Mouse (Mus musculus): ENCODE measurements around the gene Kdm4b.

- no peak for TF ChIP-seq CTCF (IDR thresholded peaks at IDR 0.05 in 2 of 3, conservative IDR thresholded peaks at IDR 0.05 in 1 of 3; ENCODE audit: control insufficient read depth in 1 of 3, insufficient read depth in 1 of 3, low read depth in 2 of 3, low read length in 3 of 3, poor library complexity in 1 of 3, severe bottlenecking in 1 of 3)
- TF ChIP-seq MAFK (IDR thresholded peaks at IDR 0.05; ENCODE audit: borderline replicate concordance, low read depth, low read length) = no peak
- TF ChIP-seq EP300 (IDR thresholded peaks at IDR 0.05; ENCODE audit: low read depth in 1 of 2, low read length in 2 of 2) = no peak
- TF ChIP-seq UBTF (IDR thresholded peaks at IDR 0.05; ENCODE audit: borderline replicate concordance, insufficient read depth, low read depth, low read length) = no peak
- no peak for TF ChIP-seq TCF12 (IDR thresholded peaks at IDR 0.05; ENCODE audit: low read depth, low read length)
- no peak for TF ChIP-seq POLR2A (IDR thresholded peaks at IDR 0.05; ENCODE audit: control insufficient read depth in 1 of 2, insufficient read depth in 1 of 2, low read depth in 1 of 2, low read length in 2 of 2, poor library complexity in 1 of 2)
- TF ChIP-seq MAX (IDR thresholded peaks at IDR 0.05; ENCODE audit: low read length) = no peak
- TF ChIP-seq SMC3 (IDR thresholded peaks at IDR 0.05; ENCODE audit: low read depth, low read length) = no peak
Measured at GRCm38 (mm10) chr17:56282802-56283201, 43.1 kb upstream of the Kdm4b start.

All from MEL (cell line).